Mouse (Mus musculus): ENCODE results near the gene P4htm.

DNA sequence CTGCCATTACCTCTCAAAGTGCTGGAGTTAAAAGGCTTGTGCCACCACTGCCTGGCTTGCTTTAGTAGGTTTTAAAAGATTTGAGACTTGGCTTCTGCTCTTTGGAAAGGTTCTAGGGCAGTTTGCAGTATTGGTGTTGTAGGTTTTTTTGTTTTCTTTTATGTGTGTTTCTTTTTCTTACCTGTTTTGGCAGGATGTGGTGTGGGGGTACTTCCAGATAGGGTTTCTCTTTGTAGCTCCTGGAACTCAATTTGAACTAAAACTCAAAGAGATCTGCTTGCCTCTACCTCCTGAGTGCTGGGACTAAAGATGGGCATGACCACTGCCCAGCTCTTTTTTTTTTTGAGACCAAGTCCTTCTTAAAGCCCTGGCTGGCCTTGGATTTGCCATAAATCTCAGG lies 56.6 kb downstream of the P4htm start:
- TF ChIP-seq EP300 (IDR thresholded peaks at IDR 0.05) (no peak), CTCF (IDR thresholded peaks at IDR 0.05) (no peak)
